Mouse (Mus musculus) hindbrain, embryonic 13.5 days (tissue): ENCODE results near the gene Omp. TPM values are rescaled to one million over a fixed set of nuclear protein-coding genes. Genes with fewer than 3 reads are reported as not detected.

Experiments
- ATAC-seq: fragments of 200-750 bp; cut with Nextera tagmentation; 2 replicates; pipeline ENCODE4 v1.8.0; 2017; ENCODE audit warnings: moderate TSS enrichment; ENCODE audit not compliant: low FRiP score
- H3K27ac ChIP-seq: fragments of 300-500 bp; sonication (generic); 2 replicates; pipeline ENCODE4 v1.5.1; 2015; ENCODE audit warnings: inconsistent platforms, mild to moderate bottlenecking, moderate library complexity
- H3K27me3 ChIP-seq: fragments of 300-500 bp; sonication (generic); 2 replicates; pipeline ENCODE4 v1.6.1; 2015; ENCODE audit warnings: mild to moderate bottlenecking, inconsistent platforms
- H3K36me3 ChIP-seq: fragments of 300-500 bp; sonication (generic); 2 replicates; pipeline ENCODE4 v1.6.1; 2015; ENCODE audit warnings: mild to moderate bottlenecking, inconsistent platforms
- H3K4me1 ChIP-seq: fragments of 300-500 bp; sonication (generic); replicated peaks from 2 replicates; pipeline ENCODE4 v1.6.1; 2015; ENCODE audit warnings: inconsistent platforms
- H3K4me2 ChIP-seq: fragments of 300-500 bp; sonication (generic); 2 replicates; pipeline ENCODE4 v1.6.1; 2015; ENCODE audit warnings: inconsistent platforms, mild to moderate bottlenecking, moderate library complexity
- H3K4me3 ChIP-seq: fragments of 300-500 bp; sonication (generic); 2 replicates; pipeline ENCODE4 v1.5.1; 2015; ENCODE audit warnings: mild to moderate bottlenecking, inconsistent platforms
- H3K9ac ChIP-seq: fragments of 300-500 bp; sonication (generic); 2 replicates; pipeline ENCODE4 v1.6.1; 2015; ENCODE audit warnings: mild to moderate bottlenecking, inconsistent platforms
- H3K9me3 ChIP-seq: fragments of 300-500 bp; sonication (generic); 2 replicates; pipeline ENCODE4 v1.6.1; 2016; ENCODE audit warnings: inconsistent platforms
- WGBS: fragments of 180-500 bp; shearing (Covaris S2); methylation state at CpG from one replicate; pipeline ENCODE4 v1.1.7; 2015; 5-methylcytosine and 5-hydroxymethylcytosine counted together
- polyA plus RNA-seq: library from polyadenylated mRNA; unstranded; fragments of >200 nt; fragmentation: Nextera tagmentation; extraction: Ambion mirVana; gene quantifications from 2 replicates; pipeline ENCODE4 v1.2.1, GENCODE M21; 2015

Gene Omp
- polyA plus RNA-seq, 1 experiment from 2014 or later = 0.30 TPM

- H3K27ac ChIP-seq = no peak overlapping the region
- no peaks in the 10 kb centered on the region for H3K9me3 ChIP-seq
- H3K27me3 ChIP-seq = no peaks in the 10 kb centered on the region
- no peak for ATAC-seq
- H3K4me3 ChIP-seq = no peak overlapping the region
- 92% methylated on average over 8 of the region's 8 CpGs for WGBS
- no peak overlapping the region for H3K9ac ChIP-seq
- H3K4me2 ChIP-seq = no peak overlapping the region
- peaks cover 48% of the 10 kb centered on the region for H3K36me3 ChIP-seq
- H3K4me1 ChIP-seq = no peaks in the 10 kb centered on the region
Measured at GRCm38 (mm10) chr7:98131751-98132150, 13.6 kb downstream of the Omp start.

- 38% methylated on average over 5 of the region's 5 CpGs for WGBS
Measured at GRCm38 (mm10) chr7:98125473-98125872, 19.8 kb downstream of the Omp start.

GRCm38 (mm10) chr7:98124701-98125100, 20.6 kb downstream of the Omp start:
- H3K27ac ChIP-seq = no peak overlapping the region
- no peak overlapping the region for H3K4me3 ChIP-seq
- 70% methylated on average over 5 of the region's 5 CpGs for WGBS
- peaks cover 48% of the 10 kb centered on the region for H3K36me3 ChIP-seq
- no peak overlapping the region for H3K4me2 ChIP-seq
- no peak for ATAC-seq
- H3K4me1 ChIP-seq = peaks cover 7% of the 10 kb centered on the region
- H3K27me3 ChIP-seq = 0 out of 2 replicates have a peak, but pooled peaks cover 5% of the 10 kb centered on the region
- no peaks in the 10 kb centered on the region for H3K9me3 ChIP-seq
- H3K9ac ChIP-seq = no peak overlapping the region

More at GRCm38 (mm10) chr7:98125473-98125872, 19.8 kb downstream of the Omp start:
- H3K27ac ChIP-seq = no peak overlapping the region
- no peak overlapping the region for H3K9ac ChIP-seq
- H3K9me3 ChIP-seq = no peaks in the 10 kb centered on the region
- peaks cover 49% of the 10 kb centered on the region for H3K36me3 ChIP-seq
- H3K4me1 ChIP-seq = peaks cover 2% of the 10 kb centered on the region
- no peak overlapping the region for H3K4me2 ChIP-seq
- no peak overlapping the region for H3K4me3 ChIP-seq
- 0 out of 2 replicates have a peak, but pooled peaks cover 5% of the 10 kb centered on the region for H3K27me3 ChIP-seq
- no peak for ATAC-seq

GRCm38 (mm10) chr7:98121673-98122072, 23.6 kb downstream of the Omp start:
- no peak for ATAC-seq
- peaks cover 16% of the 10 kb centered on the region for H3K4me1 ChIP-seq
- no peak overlapping the region for H3K4me2 ChIP-seq
- 0 out of 2 replicates have a peak, but pooled peaks cover 5% of the 10 kb centered on the region for H3K27me3 ChIP-seq
- no peak overlapping the region for H3K4me3 ChIP-seq
- H3K27ac ChIP-seq = no peak overlapping the region
- H3K36me3 ChIP-seq = peaks cover 25% of the 10 kb centered on the region
- H3K9ac ChIP-seq = no peak overlapping the region
- H3K9me3 ChIP-seq = no peaks in the 10 kb centered on the region
- WGBS = 78% methylated on average over 8 of the region's 8 CpGs

- WGBS = 72% methylated on average over 3 of the region's 3 CpGs
- no peak for ATAC-seq
- peaks cover 17% of the 10 kb centered on the region for H3K4me1 ChIP-seq
Measured at GRCm38 (mm10) chr7:98121241-98121640, 24.1 kb downstream of the Omp start.

GRCm38 (mm10) chr7:98120325-98120724, 25.0 kb downstream of the Omp start:
- WGBS = 12% methylated on average over 7 of the region's 7 CpGs
- peak; percentile 80 for ATAC-seq
- Histone ChIP-seq H3K36me3 (peaks cover 15% of the 10 kb centered on the region), H3K9ac (peak overlapping the region; percentile 43), H3K9me3 (no peaks in the 10 kb centered on the region), H3K4me3 (peak overlapping the region; percentile 25), H3K27me3 (0 out of 2 replicates have a peak, but pooled peaks cover 5% of the 10 kb centered on the region), H3K4me2 (peak overlapping the region; percentile 56), H3K27ac (no peak overlapping the region), H3K4me1 (peaks cover 17% of the 10 kb centered on the region)

More at GRCm38 (mm10) chr7:98121241-98121640, 24.1 kb downstream of the Omp start:
- no peak overlapping the region for H3K27ac ChIP-seq
- 0 out of 2 replicates have a peak, but pooled peaks cover 5% of the 10 kb centered on the region for H3K27me3 ChIP-seq
- H3K36me3 ChIP-seq = peaks cover 24% of the 10 kb centered on the region
- H3K4me2 ChIP-seq = no peak overlapping the region
- H3K4me3 ChIP-seq = no peak overlapping the region
- H3K9me3 ChIP-seq = no peaks in the 10 kb centered on the region
- H3K9ac ChIP-seq = 0 out of 2 replicates have a peak overlapping the region, but pooled peaks have one; percentile 35

GRCm38 (mm10) chr7:98119961-98120232, 25.4 kb downstream of the Omp start:
- Histone ChIP-seq H3K4me2 (no peak overlapping the region), H3K36me3 (peaks cover 11% of the 10 kb centered on the region), H3K27ac (no peak overlapping the region), H3K4me3 (no peak overlapping the region), H3K4me1 (peaks cover 17% of the 10 kb centered on the region), H3K9me3 (no peaks in the 10 kb centered on the region), H3K27me3 (0 out of 2 replicates have a peak, but pooled peaks cover 5% of the 10 kb centered on the region), H3K9ac (no peak overlapping the region)
- 78% methylated on average over 2 of the region's 2 CpGs for WGBS
- ATAC-seq = peak; percentile 43

GRCm38 (mm10) chr7:98119179-98119960, 25.9 kb downstream of the Omp start, which contains the start of gene Myo7a:
Gene Myo7a, minus strand, starts transcription at chr7:98119524.
- H3K9ac ChIP-seq = peak within 1 kb of the TSS; percentile 43
- H3K4me1 ChIP-seq = peaks cover 17% of the 10 kb centered on the region
- H3K4me2 ChIP-seq = peak within 1 kb of the TSS; percentile 56
- 0 out of 2 replicates have a peak, but pooled peaks cover 5% of the 10 kb centered on the region for H3K27me3 ChIP-seq
- H3K4me3 ChIP-seq = peak within 1 kb of the TSS; percentile 25
- WGBS = 37% methylated on average over 9 of the region's 9 CpGs
- peak; percentile 33 for ATAC-seq
- H3K36me3 ChIP-seq = 0 out of 2 replicates have a peak, but pooled peaks cover 8% of the 10 kb centered on the region
- no peak within 1 kb of the TSS for H3K27ac ChIP-seq
- H3K9me3 ChIP-seq = no peaks in the 10 kb centered on the region

GRCm38 (mm10) chr7:98117012-98117660, 28.2 kb downstream of the Omp start:
- peaks cover 17% of the 10 kb centered on the region for H3K4me1 ChIP-seq

GRCm38 (mm10) chr7:98114656-98115055, 30.6 kb downstream of the Omp start:
- no peak for ATAC-seq
- Histone ChIP-seq H3K4me1 (peaks cover 20% of the 10 kb centered on the region), H3K36me3 (no peaks in the 10 kb centered on the region), H3K27me3 (peaks cover 33% of the 10 kb centered on the region), H3K4me2 (no peak overlapping the region), H3K9ac (no peak overlapping the region), H3K9me3 (no peaks in the 10 kb centered on the region), H3K27ac (no peak overlapping the region), H3K4me3 (no peak overlapping the region)
- 75% methylated on average over 6 of the region's 6 CpGs for WGBS

More at GRCm38 (mm10) chr7:98117012-98117660, 28.2 kb downstream of the Omp start:
- WGBS = 65% methylated on average over 11 of the region's 11 CpGs
- ATAC-seq = no peak
- Histone ChIP-seq H3K9ac (peak overlapping the region; percentile 24; the same call in 1 of the 2 replicates), H3K4me2 (no peak overlapping the region), H3K9me3 (no peaks in the 10 kb centered on the region), H3K27me3 (peaks cover 14% of the 10 kb centered on the region), H3K27ac (no peak overlapping the region), H3K36me3 (no peaks in the 10 kb centered on the region), H3K4me3 (no peak overlapping the region)

GRCm38 (mm10) chr7:98111233-98111632, 34.1 kb downstream of the Omp start:
- H3K4me2 ChIP-seq = peak overlapping the region; percentile 44
- peak overlapping the region; percentile 11; the same call in 1 of the 2 replicates for H3K4me3 ChIP-seq
- H3K4me1 ChIP-seq = peaks cover 13% of the 10 kb centered on the region
- no peak for ATAC-seq
- H3K36me3 ChIP-seq = no peaks in the 10 kb centered on the region
- H3K27me3 ChIP-seq = peaks cover 35% of the 10 kb centered on the region
- H3K9ac ChIP-seq = peak overlapping the region; percentile 14
- 11% methylated on average over 25 of the region's 25 CpGs for WGBS
- no peak overlapping the region for H3K27ac ChIP-seq
- H3K9me3 ChIP-seq = no peaks in the 10 kb centered on the region

GRCm38 (mm10) chr7:98109771-98110170, 35.5 kb downstream of the Omp start:
- peaks cover 13% of the 10 kb centered on the region for H3K4me1 ChIP-seq
- ATAC-seq = no peak
- no peaks in the 10 kb centered on the region for H3K9me3 ChIP-seq
- H3K27me3 ChIP-seq = peaks cover 35% of the 10 kb centered on the region
- H3K27ac ChIP-seq = no peak overlapping the region
- H3K4me2 ChIP-seq = no peak overlapping the region
- H3K4me3 ChIP-seq = no peak overlapping the region
- WGBS = 82% methylated on average over 4 of the region's 4 CpGs
- H3K36me3 ChIP-seq = no peaks in the 10 kb centered on the region
- no peak overlapping the region for H3K9ac ChIP-seq
